Comparison of ENCODE assay signal across 17 mouse cellular contexts in the genomic region with DNA sequence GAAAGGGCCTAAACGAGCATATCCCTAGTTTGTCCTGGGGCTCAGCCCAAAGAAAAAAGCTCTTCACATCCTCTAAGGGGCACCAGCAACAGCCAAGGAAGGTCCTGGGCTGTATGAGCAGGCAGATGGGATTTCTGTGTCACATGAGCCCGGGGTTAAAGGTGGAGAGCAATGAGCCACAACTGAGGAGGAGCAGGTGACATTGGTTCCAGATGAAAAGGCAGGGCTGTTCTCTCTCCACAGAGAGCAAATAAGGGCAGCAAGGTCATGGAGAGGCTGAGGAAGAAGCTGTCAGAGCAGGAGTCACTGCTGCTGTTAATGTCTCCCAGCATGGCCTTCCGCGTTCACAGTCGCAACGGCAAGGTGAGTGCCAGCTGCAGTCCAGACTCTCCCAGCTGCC. TPM values are rescaled to one million over a fixed set of nuclear protein-coding genes. Genes with fewer than 3 reads are reported as not detected.
DNase-seq lines count a peak whose midpoint lies in the region; ATAC-seq lines count a peak whose summit lies in the region.
"Had no signal": no experiment of that assay in that cellular context is flagged by ENCODE, and none has a peak within 500 bp of the region (broad histone marks: within the 10 kb centered on the region; RNA-seq: fewer than 3 reads in every experiment).

No protein-coding gene starts in this region.

- no peak overlapping the region for H3K27ac ChIP-seq in midbrain, embryonic 13.5 days
- no peak overlapping the region for H3K27ac ChIP-seq in midbrain, embryonic 16.5 days (ENCODE audit: low read length)
- H3K27ac ChIP-seq in kidney, embryonic 15.5 days = peak overlapping the region; percentile 41; the same call in 1 of the 2 replicates
- H3K27ac ChIP-seq: embryonic facial prominence, embryonic 13.5 days; heart, adult 2 months; left cerebral cortex, adult 2 months; liver, embryonic 14.5 days had no signal

- peak; percentile 74 for DNase-seq in kidney, adult 11 months
- peak; percentile 26 for DNase-seq in mesoderm, embryonic 11.5 days (ENCODE audit: low read depth, low spot score)
- DNase-seq in cerebellum, adult 11 months = no peak
- no peak for DNase-seq in ovary, adult 18-20 months (ENCODE audit: low spot score)
- DNase-seq: cerebellum, postnatal 14 days; gastrocnemius, postnatal 14 days; heart, adult 2 months; right cerebral cortex, postnatal 4 days; thymus, postnatal 25 days had no signal

- no peak overlapping the region for H3K4me2 ChIP-seq in midbrain, embryonic 13.5 days (replicated peaks)
- H3K4me2 ChIP-seq in midbrain, embryonic 16.5 days (ENCODE audit: low read length) = no peak overlapping the region
- H3K4me2 ChIP-seq in kidney, embryonic 15.5 days = no peak overlapping the region
- H3K4me2 ChIP-seq: embryonic facial prominence, embryonic 13.5 days had no signal

- no peak overlapping the region for H3K4me3 ChIP-seq in midbrain, embryonic 13.5 days (replicated peaks)
- no peak overlapping the region for H3K4me3 ChIP-seq in midbrain, embryonic 16.5 days (ENCODE audit: low read depth, low read length)
- no peak overlapping the region for H3K4me3 ChIP-seq in kidney, embryonic 15.5 days (replicated peaks)
- H3K4me3 ChIP-seq: embryonic facial prominence, embryonic 13.5 days; heart, adult 2 months; left cerebral cortex, adult 2 months had no signal

- WGBS in midbrain, embryonic 13.5 days = 86% methylated on average over 6 of the region's 6 CpGs
- WGBS in midbrain, embryonic 16.5 days = 83% methylated on average over 6 of the region's 6 CpGs
- WGBS in kidney, embryonic 15.5 days = 52% methylated on average over 6 of the region's 6 CpGs

- 0 out of 2 replicates have a peak overlapping the region, but pooled peaks have one; percentile 28 for H3K9ac ChIP-seq in midbrain, embryonic 13.5 days (replicated peaks)
- no peak overlapping the region for H3K9ac ChIP-seq in midbrain, embryonic 16.5 days (ENCODE audit: low read depth, low read length)
- H3K9ac ChIP-seq in kidney, embryonic 15.5 days = no peak overlapping the region
- H3K9ac ChIP-seq: embryonic facial prominence, embryonic 13.5 days; liver, embryonic 14.5 days had no signal

- ATAC-seq in midbrain, embryonic 13.5 days = no peak
- ATAC-seq in midbrain, embryonic 16.5 days = no peak
- peak; percentile 88 for ATAC-seq in kidney, embryonic 15.5 days (replicated peaks; ENCODE audit: low FRiP score)
- ATAC-seq: lung, postnatal 0 days had no signal

- no peaks in the 10 kb centered on the region for H3K27me3 ChIP-seq in midbrain, embryonic 13.5 days
- no peaks in the 10 kb centered on the region for H3K27me3 ChIP-seq in midbrain, embryonic 16.5 days (ENCODE audit: control insufficient read depth, insufficient read depth, low read depth, low read length)
- H3K27me3 ChIP-seq in kidney, embryonic 15.5 days = no peaks in the 10 kb centered on the region
- H3K27me3 ChIP-seq: embryonic facial prominence, embryonic 13.5 days had no signal

- no peaks in the 10 kb centered on the region for H3K9me3 ChIP-seq in midbrain, embryonic 13.5 days
- H3K9me3 ChIP-seq in midbrain, embryonic 16.5 days (replicated peaks; ENCODE audit: control insufficient read depth, low read length, poor library complexity, severe bottlenecking) = no peaks in the 10 kb centered on the region
- no peaks in the 10 kb centered on the region for H3K9me3 ChIP-seq in kidney, embryonic 15.5 days (replicated peaks)
- H3K9me3 ChIP-seq: embryonic facial prominence, embryonic 13.5 days had no signal

- peaks cover 92% of the 10 kb centered on the region for H3K36me3 ChIP-seq in midbrain, embryonic 13.5 days
- H3K36me3 ChIP-seq in midbrain, embryonic 16.5 days (ENCODE audit: control insufficient read depth, insufficient read depth, low read length) = peaks cover 45% of the 10 kb centered on the region
- H3K36me3 ChIP-seq in kidney, embryonic 15.5 days = peaks cover 66% of the 10 kb centered on the region
- H3K36me3 ChIP-seq: G1E had no signal

- H3K4me1 ChIP-seq in midbrain, embryonic 13.5 days (replicated peaks) = no peaks in the 10 kb centered on the region
- H3K4me1 ChIP-seq in midbrain, embryonic 16.5 days (ENCODE audit: control insufficient read depth, insufficient read depth, low read length) = no peaks in the 10 kb centered on the region
- peaks cover 48% of the 10 kb centered on the region for H3K4me1 ChIP-seq in kidney, embryonic 15.5 days
- H3K4me1 ChIP-seq: embryonic facial prominence, embryonic 13.5 days had no signal

RNA-seq across cellular contexts. Expression of a gene that starts 55.0 kb away (rescaled TPM):
- 36.7 and 38.7 TPM in 2 replicates for polyA plus RNA-seq in midbrain, embryonic 13.5 days (2015; fragmentation: Nextera tagmentation; extraction: Ambion mirVana)
- polyA plus RNA-seq in midbrain, embryonic 16.5 days (2015; fragmentation: Nextera tagmentation; extraction: Ambion mirVana) = 30.9 and 33.5 TPM in 2 replicates
- polyA plus RNA-seq in kidney, embryonic 15.5 days (2015; fragmentation: Nextera tagmentation; extraction: Ambion mirVana) = 31.0 and 34.1 TPM in 2 replicates

Comparison
In these comparisons a context has a peak if more than half of its experiments do, and no peak if none do; other contexts are left out.
1. DNase-seq: peak in kidney, adult 11 months (single experiment) and mesoderm, embryonic 11.5 days (single experiment); none in cerebellum, adult 11 months (single experiment) and ovary, adult 18-20 months (single experiment).